In the genomic region with DNA sequence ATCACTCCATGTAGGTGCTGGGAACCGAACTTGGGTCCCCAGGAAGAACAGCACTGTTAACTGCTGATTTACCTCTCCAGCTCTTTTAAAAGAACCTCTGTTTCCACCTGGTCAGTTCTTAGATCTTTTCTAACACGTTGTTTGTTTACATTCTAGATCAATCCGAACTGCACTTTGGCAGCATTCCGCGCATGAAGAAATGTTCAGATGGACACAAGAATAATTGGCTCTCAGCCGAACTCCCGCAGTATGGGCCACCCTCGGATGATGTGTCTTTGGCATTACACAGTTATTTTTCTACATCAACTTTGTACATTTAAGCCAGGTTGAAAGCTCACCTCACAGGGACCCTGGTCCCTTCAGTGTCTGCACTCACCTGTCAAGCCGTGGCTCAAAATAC, we compare ENCODE assay signal across 34 mouse cellular contexts.
"Had no signal": no experiment of that assay in that cellular context is flagged by ENCODE, and none has a peak within 500 bp of the region (broad histone marks: within the 10 kb centered on the region; RNA-seq: fewer than 3 reads in every experiment).

No protein-coding gene starts in this region.

- H3K9ac ChIP-seq: heart, embryonic 12.5 days; heart, embryonic 13.5 days; heart, embryonic 15.5 days; hindbrain, embryonic 12.5 days; hindbrain, embryonic 13.5 days; hindbrain, embryonic 14.5 days; hindbrain, embryonic 15.5 days; intestine, embryonic 15.5 days; kidney, embryonic 15.5 days had no signal

- H3K9me3 ChIP-seq: heart, embryonic 10.5 days; heart, embryonic 12.5 days; heart, embryonic 13.5 days; heart, embryonic 15.5 days; hindbrain, embryonic 10.5 days; hindbrain, embryonic 12.5 days; hindbrain, embryonic 13.5 days; hindbrain, embryonic 15.5 days; intestine, embryonic 15.5 days; kidney, embryonic 15.5 days had no signal

- H3K4me3 ChIP-seq: heart, adult 2 months; heart, embryonic 10.5 days; heart, embryonic 12.5 days; heart, embryonic 13.5 days; heart, embryonic 15.5 days; hindbrain, embryonic 10.5 days; hindbrain, embryonic 12.5 days; hindbrain, embryonic 13.5 days; hindbrain, embryonic 15.5 days; intestine, embryonic 15.5 days; kidney, embryonic 15.5 days; layer of hippocampus, adult 2 months had no signal

- H3K27me3 ChIP-seq: heart, embryonic 13.5 days; heart, embryonic 15.5 days; hindbrain, embryonic 12.5 days; hindbrain, embryonic 13.5 days; hindbrain, embryonic 15.5 days; intestine, embryonic 15.5 days had no signal

- H3K27ac ChIP-seq: heart, adult 2 months; heart, embryonic 10.5 days; heart, embryonic 13.5 days; heart, embryonic 15.5 days; hindbrain, embryonic 10.5 days; hindbrain, embryonic 12.5 days; hindbrain, embryonic 13.5 days; hindbrain, embryonic 14.5 days; hindbrain, embryonic 15.5 days; hindbrain, postnatal 0 days; intestine, embryonic 15.5 days; kidney, embryonic 15.5 days; kidney, postnatal 0 days; layer of hippocampus, adult 2 months had no signal

- H3K36me3 ChIP-seq: heart, embryonic 10.5 days; heart, embryonic 12.5 days; heart, embryonic 13.5 days; heart, embryonic 15.5 days; hindbrain, embryonic 10.5 days; hindbrain, embryonic 12.5 days; hindbrain, embryonic 13.5 days; hindbrain, embryonic 15.5 days; intestine, embryonic 15.5 days; kidney, embryonic 15.5 days had no signal

- DNase-seq: heart, adult 2 months; heart, postnatal 10 days; heart, postnatal 14 days; heart, postnatal 36 days; heart, postnatal 4 days; kidney, adult 11 months; kidney, adult 18-20 months; kidney, adult 2 months; kidney, adult 8-10 months; kidney, adult 9 months; kidney, postnatal 10 days; kidney, postnatal 14 days; kidney, postnatal 36 days; kidney, postnatal 4 days; layer of hippocampus, adult 9-11 months had no signal

- H3K4me2 ChIP-seq: heart, embryonic 11.5 days; heart, embryonic 12.5 days; heart, embryonic 13.5 days; heart, embryonic 15.5 days; hindbrain, embryonic 12.5 days; hindbrain, embryonic 13.5 days; hindbrain, embryonic 14.5 days; hindbrain, embryonic 15.5 days; intestine, embryonic 15.5 days; kidney, embryonic 15.5 days had no signal

- ATAC-seq: hindbrain, embryonic 16.5 days; hindbrain, postnatal 0 days; inflammation-experienced regulatory T-cells, adult 6 months; intestine, embryonic 15.5 days; intestine, embryonic 16.5 days; intestine, postnatal 0 days had no signal

- H3K4me1 ChIP-seq: heart, embryonic 15.5 days; hindbrain, embryonic 13.5 days; hindbrain, embryonic 15.5 days; kidney, embryonic 15.5 days had no signal
